Mouse (Mus musculus) MEL (cell line): Measurements from ENCODE around the gene Frem3. TPM values are rescaled to one million over a fixed set of nuclear protein-coding genes. Genes with fewer than 3 reads are reported as not detected.

ENCODE experiments used
- DNase-seq: peaks from one replicate; pipeline ENCODE4 v3.0.0; 2011; ENCODE audit warnings: low read depth, low spot score
- H3K27ac ChIP-seq: 2 replicates; pipeline ENCODE4 v1.5.1; 2012; ENCODE audit warnings: low read depth, mild to moderate bottlenecking, control low read depth, low read length, moderate library complexity; ENCODE audit not compliant: control insufficient read depth
- H3K27me3 ChIP-seq, 2 experiments: fragments of 150-350 bp in 1 of 2; sonication (generic) in 1 of 2; 2 replicates each; pipeline ENCODE4 v1.6.1; 2012; ENCODE audit warnings: low read length in 2 of 2, mild to moderate bottlenecking in 2 of 2, improper control_type of control experiment in 1 of 2, moderate library complexity in 1 of 2; ENCODE audit not compliant: insufficient read depth in 2 of 2, control insufficient read depth in 1 of 2
- H3K36me3 ChIP-seq, 2 experiments: 2 replicates each; pipeline ENCODE4 v1.6.1; 2012 to 2014; ENCODE audit warnings: low read length in 2 of 2, improper control_type of control experiment in 1 of 2, inconsistent platforms in 1 of 2, mild to moderate bottlenecking in 1 of 2; ENCODE audit not compliant: insufficient read depth in 2 of 2, control insufficient read depth in 1 of 2
- H3K4me1 ChIP-seq, 2 experiments: fragments of 150-350 bp in 1 of 2; sonication (generic) in 1 of 2; 2 replicates each; pipeline ENCODE4 v1.6.1; 2012; ENCODE audit warnings: low read length in 2 of 2, improper control_type of control experiment in 1 of 2, mild to moderate bottlenecking in 1 of 2; ENCODE audit not compliant: insufficient read depth in 2 of 2, control insufficient read depth in 1 of 2
- H3K4me3 ChIP-seq, 2 experiments: fragments of 150-350 bp in 1 of 2; sonication (generic) in 1 of 2; 2 replicates each; pipeline ENCODE4 v1.5.1; 2012; ENCODE audit warnings: low read depth in 2 of 2, low read length in 2 of 2, mild to moderate bottlenecking in 2 of 2, moderate library complexity in 2 of 2, control low read depth in 1 of 2, improper control_type of control experiment in 1 of 2; ENCODE audit not compliant: control insufficient read depth in 1 of 2, insufficient read depth in 1 of 2
- H3K79me2 ChIP-seq: 2 replicates; pipeline ENCODE4 v1.6.1; 2012; ENCODE audit warnings: mild to moderate bottlenecking, low read length, moderate library complexity; ENCODE audit not compliant: control insufficient read depth, poor library complexity, insufficient read depth
- H3K9ac ChIP-seq: 2 replicates; pipeline ENCODE4 v1.6.1; 2012; ENCODE audit warnings: low read depth, mild to moderate bottlenecking, control low read depth, low read length, moderate library complexity; ENCODE audit not compliant: control insufficient read depth, poor library complexity, severe bottlenecking
- H3K9me3 ChIP-seq: fragments of 150-350 bp; sonication (generic); replicated peaks from 2 replicates; pipeline ENCODE4 v1.6.1; 2012; ENCODE audit warnings: mild to moderate bottlenecking, low read length, improper control_type of control experiment, moderate library complexity; ENCODE audit not compliant: insufficient read depth
- EP300 ChIP-seq, 2 experiments: IDR thresholded peaks; 2 replicates each; pipeline ENCODE4 v1.6.1; 2011; ENCODE audit warnings: improper control_type of control experiment in 2 of 2, low read length in 2 of 2, low read depth in 1 of 2, mild to moderate bottlenecking in 1 of 2
- ETS1 ChIP-seq: IDR thresholded peaks from 2 replicates; pipeline ENCODE4 v1.6.1; 2012; ENCODE audit warnings: low read depth, mild to moderate bottlenecking, inconsistent platforms, low read length, improper control_type of control experiment, moderate library complexity
- GABPA ChIP-seq: IDR thresholded peaks from 2 replicates; pipeline ENCODE4 v1.6.1; 2012; ENCODE audit warnings: low read depth, mild to moderate bottlenecking, inconsistent platforms, low read length, improper control_type of control experiment, moderate library complexity
- JUND ChIP-seq: IDR thresholded peaks from 2 replicates; pipeline ENCODE4 v1.6.1; 2011; ENCODE audit warnings: low read depth, mild to moderate bottlenecking, improper control_type of control experiment, low read length
- KAT2A ChIP-seq: conservative IDR thresholded peaks from 2 replicates; pipeline ENCODE4 v1.6.1; 2012; ENCODE audit warnings: low read depth, low read length, improper control_type of control experiment, inconsistent platforms
- MAZ ChIP-seq: IDR thresholded peaks from 2 replicates; pipeline ENCODE4 v1.6.1; 2012; ENCODE audit warnings: low read depth, mild to moderate bottlenecking, inconsistent platforms, low read length, improper control_type of control experiment
- NRF1 ChIP-seq: IDR thresholded peaks from 2 replicates; pipeline ENCODE4 v1.6.1; 2014; ENCODE audit warnings: low read depth, mild to moderate bottlenecking, inconsistent platforms, low read length, improper control_type of control experiment, moderate library complexity; ENCODE audit not compliant: poor library complexity, insufficient read depth, severe bottlenecking
- POLR2AphosphoS2 ChIP-seq: IDR thresholded peaks from 2 replicates; pipeline ENCODE4 v1.6.1; 2011; ENCODE audit warnings: low read length, improper control_type of control experiment
- POLR2AphosphoS5 ChIP-seq: IDR thresholded peaks from 2 replicates; pipeline ENCODE4 v1.6.1; 2012; ENCODE audit warnings: low read depth, borderline replicate concordance, mild to moderate bottlenecking, inconsistent platforms, low read length, moderate library complexity, mixed read lengths
- SIN3A ChIP-seq: IDR thresholded peaks from 2 replicates; pipeline ENCODE4 v1.6.1; 2012; ENCODE audit warnings: low read length, improper control_type of control experiment, inconsistent platforms
- TCF12 ChIP-seq: IDR thresholded peaks from 2 replicates; pipeline ENCODE4 v1.6.1; 2014; ENCODE audit warnings: low read depth, mild to moderate bottlenecking, inconsistent platforms, low read length, improper control_type of control experiment, moderate library complexity
- UBTF ChIP-seq: IDR thresholded peaks from 2 replicates; pipeline ENCODE4 v1.6.1; 2012; ENCODE audit warnings: low read depth, mild to moderate bottlenecking, inconsistent platforms, low read length, improper control_type of control experiment, moderate library complexity, borderline replicate concordance; ENCODE audit not compliant: insufficient read depth
- USF1 ChIP-seq: IDR thresholded peaks from 2 replicates; pipeline ENCODE4 v1.6.1; 2014; ENCODE audit warnings: low read depth, mild to moderate bottlenecking, inconsistent platforms, low read length, improper control_type of control experiment, moderate library complexity
- ZNF384 ChIP-seq: IDR thresholded peaks from 2 replicates; pipeline ENCODE4 v1.6.1; 2012; ENCODE audit warnings: low read depth, mild to moderate bottlenecking, inconsistent platforms, low read length, improper control_type of control experiment
- polyA plus RNA-seq, 2 experiments: library from polyadenylated mRNA; stranded (reverse) in 1 of 2; unstranded in 1 of 2; fragments of >175 nt in 1 of 2; fragments of >200 nt in 1 of 2; gene quantifications; 2 replicates each; pipeline versions ENCODE4 v1.2.1 to v1.2.4; 2012; ENCODE audit warnings: low replicate concordance in 2 of 2, low read depth in 1 of 2; ENCODE audit not compliant: insufficient read length in 2 of 2, insufficient read depth in 1 of 2, missing spikeins in 1 of 2
- total RNA-seq: library from RNA; depleted of rRNA; stranded (reverse); fragments of 300-350 nt; gene quantifications from 2 replicates; pipeline ENCODE4 v1.2.3, GENCODE M21; 2012

The Frem3 gene
- total and polyA plus RNA-seq, 3 experiments, result under 0.01 TPM; not detected in 2

DNA sequence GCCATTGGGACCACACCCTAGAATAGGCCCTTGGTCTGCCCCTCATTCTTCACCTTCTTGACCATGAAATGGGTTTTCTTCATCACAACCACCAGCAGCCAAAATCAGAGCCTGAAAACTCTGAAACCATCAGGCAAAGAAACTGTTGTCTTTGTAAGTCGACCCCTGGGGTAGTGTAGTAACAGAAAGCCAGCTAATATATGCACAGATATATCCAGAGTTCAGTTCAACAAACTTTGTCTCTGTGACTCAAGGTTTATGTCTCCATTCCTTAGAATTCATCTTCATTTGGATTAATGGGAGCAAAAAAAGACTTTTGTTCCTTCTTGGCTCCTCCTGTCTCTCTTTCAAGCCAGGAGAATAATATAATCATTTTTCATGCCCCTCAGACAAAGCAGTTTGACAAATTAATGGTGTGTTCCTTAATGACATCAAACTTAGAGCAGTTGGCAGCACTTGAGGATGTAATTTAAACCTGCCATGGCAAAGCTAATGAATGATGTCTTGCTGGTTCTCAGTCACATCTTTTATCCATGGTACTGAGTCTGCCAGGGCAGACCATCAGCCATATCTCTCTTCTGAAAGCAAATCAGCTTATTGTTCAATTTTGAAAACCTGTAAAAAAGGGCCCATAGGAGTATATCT is 38.3 kb upstream of the Frem3 start:
- H3K36me3 ChIP-seq, result no peaks in the 10 kb centered on the region
- H3K79me2 ChIP-seq, result no peaks in the 10 kb centered on the region
- H3K9me3 ChIP-seq, result no peaks in the 10 kb centered on the region
- H3K9ac ChIP-seq, result no peak overlapping the region
- H3K4me1 ChIP-seq, result no peaks in the 10 kb centered on the region
- H3K4me3 ChIP-seq, result no peak overlapping the region
- TF ChIP-seq UBTF (no peak), POLR2AphosphoS2 (no peak)
- no peak for DNase-seq
- H3K27ac ChIP-seq, result no peak overlapping the region
- H3K27me3 ChIP-seq, result no peaks in the 10 kb centered on the region

DNA sequence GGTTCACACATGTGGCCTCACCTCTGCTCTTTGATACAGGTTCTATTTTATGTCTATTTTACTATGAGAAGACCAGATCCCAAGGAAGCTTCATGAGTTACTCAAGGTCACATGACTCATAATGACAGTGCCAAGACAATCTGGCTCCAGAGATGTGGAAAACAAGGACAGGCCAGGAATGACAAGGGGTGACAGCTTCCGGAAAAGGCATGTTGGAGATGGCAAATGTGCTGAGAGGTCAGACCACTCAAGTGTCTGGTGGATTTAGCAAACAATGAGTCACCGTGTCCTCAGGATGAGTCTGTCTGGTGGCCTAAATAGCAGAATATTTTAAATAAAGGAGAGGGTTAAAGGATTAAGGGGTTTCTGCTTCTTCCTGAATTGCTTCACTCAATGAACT is 33.8 kb upstream of the Frem3 start:
- TF ChIP-seq USF1 (no peak), ZNF384 (no peak), POLR2AphosphoS2 (no peak)
- no peaks in the 10 kb centered on the region for H3K79me2 ChIP-seq
- H3K4me3 ChIP-seq, result no peak overlapping the region
- no peaks in the 10 kb centered on the region for H3K4me1 ChIP-seq
- DNase-seq, result no peak
- no peak overlapping the region for H3K27ac ChIP-seq
- no peaks in the 10 kb centered on the region for H3K9me3 ChIP-seq
- H3K36me3 ChIP-seq, result no peaks in the 10 kb centered on the region
- no peaks in the 10 kb centered on the region for H3K27me3 ChIP-seq
- no peak overlapping the region for H3K9ac ChIP-seq

DNA sequence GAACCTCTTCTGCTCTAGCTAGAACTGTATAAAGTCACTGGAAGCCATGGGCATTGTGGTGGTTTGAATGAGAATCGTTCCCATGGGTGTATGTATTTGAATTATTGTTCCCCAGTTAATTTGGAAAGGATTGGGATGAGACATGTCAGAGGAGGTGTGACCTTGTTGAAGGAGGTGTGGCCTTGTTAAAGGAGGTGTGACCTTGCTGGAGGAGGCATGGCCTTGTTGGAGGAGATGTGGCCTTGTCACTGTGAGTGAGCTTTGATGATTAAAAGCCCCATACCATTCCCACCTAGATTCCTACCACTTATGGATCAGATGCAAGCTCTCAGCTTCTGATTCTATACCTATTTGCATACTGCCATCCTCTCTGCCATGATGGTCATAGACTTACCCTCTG is 31.8 kb upstream of the Frem3 start:
- DNase-seq, result no peak
- H3K9ac ChIP-seq, result no peak overlapping the region
- no peaks in the 10 kb centered on the region for H3K79me2 ChIP-seq
- no peak overlapping the region for H3K27ac ChIP-seq
- no peaks in the 10 kb centered on the region for H3K36me3 ChIP-seq
- no peak overlapping the region for H3K4me3 ChIP-seq
- no peaks in the 10 kb centered on the region for H3K9me3 ChIP-seq
- no peaks in the 10 kb centered on the region for H3K27me3 ChIP-seq
- H3K4me1 ChIP-seq, result no peaks in the 10 kb centered on the region
- TF ChIP-seq KAT2A, result no peak
- TF ChIP-seq USF1, result no peak
- TF ChIP-seq EP300 (IDR thresholded peaks at IDR 0.05; ENCODE audit: low read depth in 1 of 2, low read length in 2 of 2), result no peak
- no peak for TF ChIP-seq TCF12
- TF ChIP-seq NRF1, result no peak
- TF ChIP-seq GABPA, result no peak
- TF ChIP-seq JUND, result no peak
- TF ChIP-seq POLR2AphosphoS5, result no peak
- no peak for TF ChIP-seq MAZ
- no peak for TF ChIP-seq ETS1
- no peak for TF ChIP-seq SIN3A
- TF ChIP-seq UBTF, result no peak
